Mouse (Mus musculus) hindbrain, embryonic 11.5 days (tissue): ENCODE measurements around the gene Rassf3. TPM values are rescaled to one million over a fixed set of nuclear protein-coding genes. Genes with fewer than 3 reads are reported as not detected.

Source experiments
- ATAC-seq: fragments of 200-750 bp; cut with Nextera tagmentation; 2 replicates; pipeline ENCODE4 v1.8.0; 2017; ENCODE audit warnings: mild to moderate bottlenecking, moderate TSS enrichment, moderate library complexity; ENCODE audit not compliant: low FRiP score
- DNase-seq: peaks from one replicate; pipeline ENCODE4 v3.0.0-alpha.2; 2015; ENCODE audit warnings: low spot score
- H3K27ac ChIP-seq: fragments of 300-500 bp; sonication (generic); 2 replicates; pipeline ENCODE4 v1.5.1; 2014; ENCODE audit warnings: mild to moderate bottlenecking, low read depth, low read length
- H3K27me3 ChIP-seq: fragments of 300-500 bp; sonication (generic); 2 replicates; pipeline ENCODE4 v1.6.1; 2014; ENCODE audit warnings: mild to moderate bottlenecking, low read length, moderate library complexity, mixed read lengths; ENCODE audit not compliant: control insufficient read depth, insufficient read depth
- H3K36me3 ChIP-seq: fragments of 300-500 bp; sonication (generic); 2 replicates; pipeline ENCODE4 v1.6.1; 2014; ENCODE audit warnings: mild to moderate bottlenecking, low read length, moderate library complexity, mixed read lengths; ENCODE audit not compliant: control insufficient read depth, insufficient read depth
- H3K4me1 ChIP-seq: fragments of 300-500 bp; sonication (generic); replicated peaks from 2 replicates; pipeline ENCODE4 v1.6.1; 2014; ENCODE audit warnings: low read length, mixed read lengths; ENCODE audit not compliant: control insufficient read depth, insufficient read depth
- H3K4me2 ChIP-seq: fragments of 300-500 bp; sonication (generic); replicated peaks from 2 replicates; pipeline ENCODE4 v1.6.1; 2014; ENCODE audit warnings: mild to moderate bottlenecking, low read depth, low read length
- H3K4me3 ChIP-seq: fragments of 300-500 bp; sonication (generic); 2 replicates; pipeline ENCODE4 v1.5.1; 2014; ENCODE audit warnings: low read depth, low read length
- H3K9ac ChIP-seq: fragments of 300-500 bp; sonication (generic); 2 replicates; pipeline ENCODE4 v1.6.1; 2014; ENCODE audit warnings: low read depth, low read length
- H3K9me3 ChIP-seq: fragments of 300-500 bp; sonication (generic); 2 replicates; pipeline ENCODE4 v1.6.1; 2016; ENCODE audit warnings: low read length; ENCODE audit not compliant: control insufficient read depth
- WGBS: fragments of 180-500 bp; shearing (Covaris S2); extraction: QIAGEN DNeasy Blood & Tissue Kit; methylation state at CpG from one replicate; pipeline ENCODE4 v1.1.7; 2014; 5-methylcytosine and 5-hydroxymethylcytosine counted together
- polyA plus RNA-seq: library from polyadenylated mRNA; unstranded; fragments of >200 nt; fragmentation: Nextera tagmentation; extraction: Ambion mirVana; gene quantifications from 2 replicates; pipeline ENCODE4 v1.2.1, GENCODE M21; 2014

Gene Rassf3
- polyA plus RNA-seq, 1 experiment from 2014 or later: 7.0 TPM

- H3K9ac ChIP-seq: no peak overlapping the region
- 39% methylated on average over 5 of the region's 5 CpGs for WGBS
- H3K4me1 ChIP-seq: peaks cover 3% of the 10 kb centered on the region; the same call in 1 of the 2 replicates
- no peak overlapping the region for H3K27ac ChIP-seq
- H3K27me3 ChIP-seq: no peaks in the 10 kb centered on the region
- no peaks in the 10 kb centered on the region for H3K36me3 ChIP-seq
- no peak for ATAC-seq
- no peak overlapping the region for H3K4me2 ChIP-seq
- no peak for DNase-seq
- no peaks in the 10 kb centered on the region for H3K9me3 ChIP-seq
- no peak overlapping the region for H3K4me3 ChIP-seq
Observed at GRCm38 (mm10) chr10:121426458-121427070, 49.6 kb downstream of the Rassf3 start.

GRCm38 (mm10) chr10:121425506-121426025 is 50.6 kb downstream of the Rassf3 start:
- no peak for DNase-seq
- no peaks in the 10 kb centered on the region for H3K27me3 ChIP-seq
- no peaks in the 10 kb centered on the region for H3K9me3 ChIP-seq
- WGBS: 86% methylated on average over 14 of the region's 14 CpGs
- ATAC-seq: no peak
- H3K4me3 ChIP-seq: no peak overlapping the region
- peaks cover 3% of the 10 kb centered on the region; the same call in 1 of the 2 replicates for H3K4me1 ChIP-seq
- H3K4me2 ChIP-seq: no peak overlapping the region
- H3K9ac ChIP-seq: no peak overlapping the region
- H3K36me3 ChIP-seq: no peaks in the 10 kb centered on the region
- H3K27ac ChIP-seq: no peak overlapping the region

- no peak overlapping the region for H3K4me3 ChIP-seq
- no peaks in the 10 kb centered on the region for H3K27me3 ChIP-seq
- H3K4me2 ChIP-seq: no peak overlapping the region
- no peaks in the 10 kb centered on the region for H3K36me3 ChIP-seq
- 78% methylated on average over 5 of the region's 5 CpGs for WGBS
- H3K9ac ChIP-seq: no peak overlapping the region
- no peak overlapping the region for H3K27ac ChIP-seq
- DNase-seq (no peak), ATAC-seq (no peak)
- H3K9me3 ChIP-seq: no peaks in the 10 kb centered on the region
- peaks cover 3% of the 10 kb centered on the region; the same call in 1 of the 2 replicates for H3K4me1 ChIP-seq
Observed at GRCm38 (mm10) chr10:121425079-121425478, 51.1 kb downstream of the Rassf3 start.

- Histone ChIP-seq H3K36me3 (no peaks in the 10 kb centered on the region), H3K27me3 (no peaks in the 10 kb centered on the region), H3K9ac (no peak overlapping the region), H3K4me3 (no peak overlapping the region), H3K4me1 (peaks cover 5% of the 10 kb centered on the region; the same call in 1 of the 2 replicates), H3K4me2 (no peak overlapping the region), H3K9me3 (no peaks in the 10 kb centered on the region), H3K27ac (no peak overlapping the region)
- ATAC-seq (no peak), DNase-seq (no peak)
- WGBS: 87% methylated on average over 3 of the region's 3 CpGs
Observed at GRCm38 (mm10) chr10:121424455-121424854, 51.7 kb downstream of the Rassf3 start.

GRCm38 (mm10) chr10:121423541-121424349 is 52.4 kb downstream of the Rassf3 start:
- no peak for ATAC-seq
- peaks cover 6% of the 10 kb centered on the region; the same call in 1 of the 2 replicates for H3K4me1 ChIP-seq
- no peak overlapping the region for H3K4me2 ChIP-seq
- H3K27ac ChIP-seq: peak overlapping the region; percentile 51
- no peaks in the 10 kb centered on the region for H3K36me3 ChIP-seq
- no peaks in the 10 kb centered on the region for H3K9me3 ChIP-seq
- no peak overlapping the region for H3K4me3 ChIP-seq
- no peaks in the 10 kb centered on the region for H3K27me3 ChIP-seq
- no peak for DNase-seq
- WGBS: 52% methylated on average over 16 of the region's 16 CpGs
- H3K9ac ChIP-seq: no peak overlapping the region

- Histone ChIP-seq H3K4me2 (no peak overlapping the region), H3K9ac (no peak overlapping the region), H3K27ac (no peak overlapping the region), H3K4me1 (peaks cover 7% of the 10 kb centered on the region; the same call in 1 of the 2 replicates), H3K4me3 (no peak overlapping the region), H3K36me3 (no peaks in the 10 kb centered on the region), H3K9me3 (no peaks in the 10 kb centered on the region), H3K27me3 (no peaks in the 10 kb centered on the region)
- ATAC-seq (no peak), DNase-seq (no peak)
- WGBS: 96% methylated on average over 6 of the region's 6 CpGs
Observed at GRCm38 (mm10) chr10:121422294-121422693, 53.9 kb downstream of the Rassf3 start.

GRCm38 (mm10) chr10:121421657-121422290 is 54.4 kb downstream of the Rassf3 start:
- DNase-seq: no peak
- no peak overlapping the region for H3K4me2 ChIP-seq
- no peak overlapping the region for H3K4me3 ChIP-seq
- H3K9me3 ChIP-seq: no peaks in the 10 kb centered on the region
- WGBS: 97% methylated on average over 11 of the region's 11 CpGs
- H3K9ac ChIP-seq: no peak overlapping the region
- no peak for ATAC-seq
- no peaks in the 10 kb centered on the region for H3K27me3 ChIP-seq
- H3K27ac ChIP-seq: no peak overlapping the region
- H3K4me1 ChIP-seq: peaks cover 7% of the 10 kb centered on the region; the same call in 1 of the 2 replicates
- no peaks in the 10 kb centered on the region for H3K36me3 ChIP-seq

GRCm38 (mm10) chr10:121421023-121421422 is 55.1 kb downstream of the Rassf3 start:
- 84% methylated on average over 9 of the region's 9 CpGs for WGBS
- DNase-seq (no peak), ATAC-seq (no peak)
- Histone ChIP-seq H3K9ac (no peak overlapping the region), H3K36me3 (no peaks in the 10 kb centered on the region), H3K4me3 (no peak overlapping the region), H3K4me1 (peaks cover 7% of the 10 kb centered on the region; the same call in 1 of the 2 replicates), H3K9me3 (no peaks in the 10 kb centered on the region), H3K27me3 (no peaks in the 10 kb centered on the region), H3K27ac (no peak overlapping the region), H3K4me2 (no peak overlapping the region)
